In the genomic region with DNA sequence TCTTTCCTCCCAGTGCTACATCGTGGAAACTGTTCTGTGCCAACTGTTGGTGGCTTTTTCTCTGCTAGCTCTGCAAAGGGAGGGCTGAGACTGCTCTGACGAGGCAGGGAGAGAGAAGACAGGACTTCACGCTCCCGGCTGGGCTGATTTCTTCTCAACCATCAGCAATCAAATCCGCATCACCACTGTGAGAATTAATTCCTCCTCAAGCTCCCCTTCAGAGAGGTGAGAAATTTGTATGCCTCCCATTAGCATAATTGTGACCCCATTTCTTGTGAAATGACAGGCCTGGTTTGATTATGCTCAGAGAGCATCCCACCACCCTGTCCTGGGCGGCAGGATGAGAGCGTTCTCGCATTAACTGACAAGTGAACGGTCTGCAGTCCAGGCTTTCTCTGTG, we compare ENCODE assay signal across 17 mouse cellular contexts.
DNase-seq lines count a peak whose midpoint lies in the region; ATAC-seq lines count a peak whose summit lies in the region.
"Had no signal": no experiment of that assay in that cellular context is flagged by ENCODE, and none has a peak within 500 bp of the region (broad histone marks: within the 10 kb centered on the region; RNA-seq: fewer than 3 reads in every experiment).

No protein-coding gene starts in this region.

- H3K9ac ChIP-seq in heart, embryonic 13.5 days: no peak overlapping the region
- H3K9ac ChIP-seq in midbrain, embryonic 14.5 days (replicated peaks; ENCODE audit: low read length): no peak overlapping the region
- no peak overlapping the region for H3K9ac ChIP-seq in forebrain, embryonic 15.5 days (replicated peaks)
- no peak overlapping the region for H3K9ac ChIP-seq in hindbrain, embryonic 16.5 days (ENCODE audit: low read depth, low read length)
- H3K9ac ChIP-seq: neural tube, embryonic 13.5 days; stomach, embryonic 15.5 days had no signal

- ATAC-seq in heart, embryonic 13.5 days (ENCODE audit: extremely low read depth, insufficient number of reproducible peaks, low FRiP score, low TSS enrichment): no peak
- ATAC-seq in midbrain, embryonic 14.5 days (ENCODE audit: low FRiP score, low TSS enrichment): no peak
- ATAC-seq in forebrain, embryonic 15.5 days (replicated peaks): no peak
- no peak for ATAC-seq in hindbrain, embryonic 16.5 days

- WGBS in heart, embryonic 13.5 days: 71% methylated on average over 9 of the region's 9 CpGs
- 58% methylated on average over 9 of the region's 9 CpGs for WGBS in midbrain, embryonic 14.5 days
- 83% methylated on average over 9 of the region's 9 CpGs for WGBS in midbrain, embryonic 10.5 days
- WGBS in forebrain, embryonic 15.5 days: 47% methylated on average over 9 of the region's 9 CpGs
- WGBS in hindbrain, embryonic 16.5 days: 51% methylated on average over 8 of the region's 9 CpGs

- peaks cover 65% of the 10 kb centered on the region for H3K4me1 ChIP-seq in heart, embryonic 13.5 days
- no peaks in the 10 kb centered on the region for H3K4me1 ChIP-seq in midbrain, embryonic 14.5 days (ENCODE audit: control insufficient read depth, insufficient read depth, low read length)
- H3K4me1 ChIP-seq in midbrain, embryonic 10.5 days: peaks cover 17% of the 10 kb centered on the region
- peaks cover 35% of the 10 kb centered on the region for H3K4me1 ChIP-seq in forebrain, embryonic 15.5 days
- peaks cover 6% of the 10 kb centered on the region; the same call in 1 of the 2 replicates for H3K4me1 ChIP-seq in hindbrain, embryonic 16.5 days (ENCODE audit: control insufficient read depth, insufficient read depth, low read depth, low read length)

- no peak for DNase-seq in heart, postnatal 10 days
- no peak for DNase-seq in midbrain, embryonic 14.5 days
- DNase-seq in midbrain, embryonic 10.5 days (ENCODE audit: low spot score): no peak
- DNase-seq in cerebellum, postnatal 4 days (ENCODE audit: low spot score in 2 of 2): no peak
- DNase-seq: cerebellum, adult 2 months; cerebellum, postnatal 36 days; kidney, adult 8-10 months; kidney, postnatal 25 days; left cerebral cortex, postnatal 4 days; liver; lung, postnatal 10 days; right cerebral cortex, postnatal 25 days had no signal

- H3K9me3 ChIP-seq in heart, embryonic 13.5 days: no peaks in the 10 kb centered on the region
- no peaks in the 10 kb centered on the region for H3K9me3 ChIP-seq in midbrain, embryonic 14.5 days (ENCODE audit: control insufficient read depth, low read length)
- H3K9me3 ChIP-seq in midbrain, embryonic 10.5 days (replicated peaks): no peaks in the 10 kb centered on the region
- no peaks in the 10 kb centered on the region for H3K9me3 ChIP-seq in forebrain, embryonic 15.5 days
- H3K9me3 ChIP-seq in hindbrain, embryonic 16.5 days (ENCODE audit: control insufficient read depth, low read length): no peaks in the 10 kb centered on the region
- H3K9me3 ChIP-seq: neural tube, embryonic 13.5 days; stomach, embryonic 15.5 days had no signal

- no peaks in the 10 kb centered on the region for H3K36me3 ChIP-seq in heart, embryonic 13.5 days
- H3K36me3 ChIP-seq in midbrain, embryonic 14.5 days (ENCODE audit: control insufficient read depth, insufficient read depth, low read length): no peaks in the 10 kb centered on the region
- no peaks in the 10 kb centered on the region for H3K36me3 ChIP-seq in midbrain, embryonic 10.5 days
- no peaks in the 10 kb centered on the region for H3K36me3 ChIP-seq in forebrain, embryonic 15.5 days
- no peaks in the 10 kb centered on the region for H3K36me3 ChIP-seq in hindbrain, embryonic 16.5 days (ENCODE audit: control insufficient read depth, insufficient read depth, low read length)
- H3K36me3 ChIP-seq: neural tube, embryonic 13.5 days; stomach, embryonic 15.5 days had no signal

- H3K27ac ChIP-seq in heart, embryonic 13.5 days (replicated peaks): peak overlapping the region; percentile 89
- H3K27ac ChIP-seq in midbrain, embryonic 14.5 days (replicated peaks; ENCODE audit: low read depth, low read length): 0 out of 2 replicates have a peak overlapping the region, but pooled peaks have one; percentile 5
- H3K27ac ChIP-seq in midbrain, embryonic 10.5 days (replicated peaks): no peak overlapping the region
- H3K27ac ChIP-seq in forebrain, embryonic 15.5 days (replicated peaks): 0 out of 2 replicates have a peak overlapping the region, but pooled peaks have one; percentile 0
- no peak overlapping the region for H3K27ac ChIP-seq in hindbrain, embryonic 16.5 days (ENCODE audit: low read depth, low read length)
- H3K27ac ChIP-seq: neural tube, embryonic 13.5 days had no signal

- no peak overlapping the region for H3K4me3 ChIP-seq in heart, embryonic 13.5 days
- H3K4me3 ChIP-seq in midbrain, embryonic 14.5 days (replicated peaks; ENCODE audit: low read depth, low read length): no peak overlapping the region
- no peak overlapping the region for H3K4me3 ChIP-seq in midbrain, embryonic 10.5 days
- no peak overlapping the region for H3K4me3 ChIP-seq in forebrain, embryonic 15.5 days
- H3K4me3 ChIP-seq in hindbrain, embryonic 16.5 days (ENCODE audit: low read length): no peak overlapping the region
- H3K4me3 ChIP-seq: neural tube, embryonic 13.5 days; stomach, embryonic 15.5 days had no signal

- H3K27me3 ChIP-seq in heart, embryonic 13.5 days (replicated peaks): no peaks in the 10 kb centered on the region
- H3K27me3 ChIP-seq in midbrain, embryonic 14.5 days (ENCODE audit: control insufficient read depth, insufficient read depth, low read length): no peaks in the 10 kb centered on the region
- no peaks in the 10 kb centered on the region for H3K27me3 ChIP-seq in midbrain, embryonic 10.5 days (ENCODE audit: low read depth, poor library complexity, severe bottlenecking)
- no peaks in the 10 kb centered on the region for H3K27me3 ChIP-seq in forebrain, embryonic 15.5 days
- H3K27me3 ChIP-seq in hindbrain, embryonic 16.5 days (replicated peaks; ENCODE audit: control insufficient read depth, insufficient read depth, low read length): no peaks in the 10 kb centered on the region
- H3K27me3 ChIP-seq: neural tube, embryonic 13.5 days; stomach, embryonic 15.5 days had no signal

- no peak overlapping the region for H3K4me2 ChIP-seq in heart, embryonic 13.5 days
- H3K4me2 ChIP-seq in midbrain, embryonic 14.5 days (ENCODE audit: low read length): no peak overlapping the region
- H3K4me2 ChIP-seq in forebrain, embryonic 15.5 days (replicated peaks): no peak overlapping the region
- no peak overlapping the region for H3K4me2 ChIP-seq in hindbrain, embryonic 16.5 days (ENCODE audit: low read length)
- H3K4me2 ChIP-seq: neural tube, embryonic 13.5 days; stomach, embryonic 15.5 days had no signal

- intact Hi-C loops in heart, postnatal 10 days (cut with DNase I): no loop called here

Comparison
In these comparisons a context has a peak if more than half of its experiments do, and no peak if none do; other contexts are left out.
1. H3K27ac ChIP-seq: peak in heart, embryonic 13.5 days (single experiment), midbrain, embryonic 14.5 days (single experiment) and forebrain, embryonic 15.5 days (single experiment); none in midbrain, embryonic 10.5 days (single experiment) and hindbrain, embryonic 16.5 days (single experiment).